Mouse (Mus musculus): Measurements from ENCODE around the gene Pim3.

DNA sequence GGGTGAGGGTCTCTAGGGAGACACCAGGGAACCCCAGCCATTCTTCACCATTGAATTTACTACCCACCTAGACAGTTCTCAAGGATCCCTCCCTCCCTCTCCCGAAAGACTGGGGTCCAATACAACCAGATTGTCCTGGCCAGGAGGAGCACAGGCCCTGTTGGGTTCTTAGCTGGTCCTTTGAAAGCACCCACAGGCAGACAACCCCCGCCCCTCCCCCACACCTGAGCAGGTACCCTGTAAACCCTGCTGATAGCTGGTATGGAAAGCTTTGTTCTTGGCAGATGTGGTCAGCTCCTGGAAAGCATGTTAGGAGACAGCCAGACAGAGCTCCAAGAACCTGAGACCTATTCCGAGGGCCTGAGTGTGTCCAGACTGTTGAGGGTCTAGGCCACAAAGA, 1.2 kb upstream of the Pim3 start:
- TF ChIP-seq EP300 (optimal IDR thresholded peaks at IDR 0.05): no peak
- no peak for TF ChIP-seq CTCF (IDR thresholded peaks at IDR 0.05; ENCODE audit: low read depth)

Measured in stomach, postnatal 0 days (tissue).